Mouse (Mus musculus): Measurements from ENCODE around the gene Usp43. TPM values are rescaled to one million over a fixed set of nuclear protein-coding genes. Genes with fewer than 3 reads are reported as not detected.
A peak's percentile ranks its signal among the peaks of the same experiment; 100 is the strongest.

The Usp43 gene
- under 1 TPM; 0.58 to 0.67 TPM for total RNA-seq (2021)
- long read RNA-seq, result 0 reads

GRCm38 (mm10) chr11:67921827-67922754 is at the start of gene Usp43:
TSS of gene Usp43 (minus strand) at chr11:67922153.
- DNase-seq (ENCODE audit: low spot score in 2 of 2), result no peak

- no peak for DNase-seq (ENCODE audit: low spot score in 2 of 2)
These were observed 45.9 kb upstream of the Usp43 start for GRCm38 (mm10) chr11:67967831-67968230.

GRCm38 (mm10) chr11:67965905-67966878 is 44.2 kb upstream of the Usp43 start, which contains the start of gene Stx8:
TSS of gene Stx8 (plus strand) at chr11:67966193.
- peak; percentile 79 to 95 for DNase-seq (ENCODE audit: low spot score in 2 of 2)

- DNase-seq (ENCODE audit: low spot score in 2 of 2), result peak; percentile 84 to 93
These were observed 43.4 kb upstream of the Usp43 start, which contains the start of gene Cfap52 for GRCm38 (mm10) chr11:67965242-67965883. TSS of gene Cfap52 (minus strand) at chr11:67965651.

- DNase-seq (ENCODE audit: low spot score in 2 of 2), result no peak
These were observed 42.2 kb upstream of the Usp43 start for GRCm38 (mm10) chr11:67964110-67964509.

GRCm38 (mm10) chr11:67954413-67954812 is 32.5 kb upstream of the Usp43 start:
- no peak for DNase-seq (ENCODE audit: low spot score in 2 of 2)

- DNase-seq (ENCODE audit: low spot score in 2 of 2), result no peak
These were observed 31.7 kb upstream of the Usp43 start for GRCm38 (mm10) chr11:67953604-67954003.

- DNase-seq (ENCODE audit: low spot score in 2 of 2), result no peak
These were observed 27.5 kb upstream of the Usp43 start for GRCm38 (mm10) chr11:67949475-67949874.

- peak; percentile 32 to 56 for DNase-seq (ENCODE audit: low spot score in 2 of 2)
These were observed 26.3 kb upstream of the Usp43 start for GRCm38 (mm10) chr11:67948229-67948628.

- no peak for DNase-seq (ENCODE audit: low spot score in 2 of 2)
These were observed 10.2 kb upstream of the Usp43 start for GRCm38 (mm10) chr11:67932156-67932555.

GRCm38 (mm10) chr11:67926348-67927055 is 4.5 kb upstream of the Usp43 start:
- DNase-seq (ENCODE audit: low spot score in 2 of 2), result no peak

- no peak for DNase-seq (ENCODE audit: low spot score in 2 of 2)
These were observed 3.0 kb upstream of the Usp43 start for GRCm38 (mm10) chr11:67925000-67925399.

- no peak for DNase-seq (ENCODE audit: low spot score in 2 of 2)
These were observed 1.8 kb upstream of the Usp43 start for GRCm38 (mm10) chr11:67923720-67924119.

GRCm38 (mm10) chr11:67922755-67923125 is 787 bp upstream of the Usp43 start:
- DNase-seq (ENCODE audit: low spot score in 2 of 2), result peak in 1 of 2 experiments; percentile 53

- DNase-seq (ENCODE audit: low spot score in 2 of 2), result peak in 1 of 2 experiments; percentile 3
These were observed 694 bp downstream of the Usp43 start for GRCm38 (mm10) chr11:67921091-67921826.

GRCm38 (mm10) chr11:67920226-67920960 is 1.6 kb downstream of the Usp43 start:
- DNase-seq (ENCODE audit: low spot score in 2 of 2), result no peak

GRCm38 (mm10) chr11:67919593-67919992 is 2.4 kb downstream of the Usp43 start:
- DNase-seq (ENCODE audit: low spot score in 2 of 2), result no peak

- DNase-seq (ENCODE audit: low spot score in 2 of 2), result no peak
These were observed 4.8 kb downstream of the Usp43 start for GRCm38 (mm10) chr11:67917126-67917525.

- DNase-seq (ENCODE audit: low spot score in 2 of 2), result no peak
These were observed 10.9 kb downstream of the Usp43 start for GRCm38 (mm10) chr11:67911074-67911473.

All from layer of hippocampus, adult 18-20 months (tissue).